Mouse (Mus musculus) neutrophil, adult 59 days (primary cell): Measurements from ENCODE around the gene Tlx1. TPM values are rescaled to one million over a fixed set of nuclear protein-coding genes. Genes with fewer than 3 reads are reported as not detected.

Source experiments
- total RNA-seq, 2 experiments: library from RNA; stranded (reverse); gene quantifications; 1 replicate in 1 of 2; 2 replicates in 1 of 2; pipeline ENCODE4 v1.2.4; 2023

Tlx1 gene
- not detected for total RNA-seq

GRCm38 (mm10) chr19:45150490-45151181 lies at the start of gene Tlx1:
Gene Tlx1 (plus strand): TSS chr19:45150680.

Other genes with a start within 250 kb of the Tlx1 start
- 10 to 100 TPM; 22.9 to 27.7 TPM for gene Slf2, start 219.5 kb upstream of the Tlx1 start, total RNA-seq
- gene Sema4g, start 161.6 kb upstream of the Tlx1 start, total RNA-seq = under 1 TPM; 0.24 to 0.33 TPM
- 1 to 10 TPM; 5.8 TPM for gene Twnk, start 145.0 kb upstream of the Tlx1 start, total RNA-seq
- 10 to 100 TPM; 29.8 TPM for gene Mrpl43, start 144.2 kb upstream of the Tlx1 start, total RNA-seq
- 1 to 10 TPM in 1 of 2 experiments, under 1 TPM in 1; 0.64 to 2.4 TPM for gene Lzts2, start 136.3 kb upstream of the Tlx1 start, total RNA-seq
- gene Pdzd7, start 105.0 kb upstream of the Tlx1 start, total RNA-seq = under 1 TPM in 1 of 2 experiments, not detected in 1; 0.13 TPM
- 10 to 100 TPM; 14.1 to 20.0 TPM for gene Sfxn3, start 103.2 kb upstream of the Tlx1 start, total RNA-seq
- under 1 TPM; 0.24 to 0.60 TPM for gene Kazald1, start 75.4 kb upstream of the Tlx1 start, total RNA-seq
- gene Lbx1, start 85.1 kb downstream of the Tlx1 start, total RNA-seq = not detected
- 10 to 100 TPM; 11.8 to 15.5 TPM for gene Btrc, start 213.1 kb downstream of the Tlx1 start, total RNA-seq